Mouse (Mus musculus): Measurements from ENCODE around the gene Tbc1d1. TPM values are rescaled to one million over a fixed set of nuclear protein-coding genes. Genes with fewer than 3 reads are reported as not detected.

Gene Tbc1d1
- polyA plus RNA-seq, 1 experiment from 2014 or later: 38.3 TPM

GRCm38 (mm10) chr5:64206875-64207274 is 50.8 kb downstream of the Tbc1d1 start:
- H3K4me3 ChIP-seq: no peak overlapping the region
- no peak overlapping the region for H3K27ac ChIP-seq (ENCODE audit: poor library complexity, severe bottlenecking)
- H3K9ac ChIP-seq: no peak overlapping the region
- WGBS: 55% methylated on average over 8 of the region's 8 CpGs
- no peaks in the 10 kb centered on the region for H3K27me3 ChIP-seq (replicated peaks)
- peaks cover 12% of the 10 kb centered on the region for H3K4me1 ChIP-seq (replicated peaks)
- no peak for ATAC-seq (ENCODE audit: insufficient number of reproducible peaks, low FRiP score)
- H3K9me3 ChIP-seq (replicated peaks): no peaks in the 10 kb centered on the region
- no peaks in the 10 kb centered on the region for H3K36me3 ChIP-seq
- H3K4me2 ChIP-seq: no peak overlapping the region

- no peak for ATAC-seq (ENCODE audit: insufficient number of reproducible peaks, low FRiP score)
- 92% methylated on average over 6 of the region's 6 CpGs for WGBS
- Histone ChIP-seq H3K4me3 (no peak overlapping the region), H3K27ac (ENCODE audit: poor library complexity, severe bottlenecking) (no peak overlapping the region), H3K4me2 (no peak overlapping the region), H3K4me1 (replicated peaks) (peaks cover 15% of the 10 kb centered on the region), H3K36me3 (no peaks in the 10 kb centered on the region), H3K27me3 (replicated peaks) (no peaks in the 10 kb centered on the region), H3K9me3 (replicated peaks) (no peaks in the 10 kb centered on the region), H3K9ac (no peak overlapping the region)
These were observed 51.7 kb downstream of the Tbc1d1 start for GRCm38 (mm10) chr5:64207800-64208199.

- 74% methylated on average over 4 of the region's 4 CpGs for WGBS
- H3K4me1 ChIP-seq (replicated peaks): peaks cover 16% of the 10 kb centered on the region
- no peaks in the 10 kb centered on the region for H3K27me3 ChIP-seq (replicated peaks)
- H3K4me3 ChIP-seq: no peak overlapping the region
- ATAC-seq (ENCODE audit: insufficient number of reproducible peaks, low FRiP score): no peak
- no peaks in the 10 kb centered on the region for H3K9me3 ChIP-seq (replicated peaks)
- H3K4me2 ChIP-seq: no peak overlapping the region
- no peak overlapping the region for H3K27ac ChIP-seq (ENCODE audit: poor library complexity, severe bottlenecking)
- H3K36me3 ChIP-seq: no peaks in the 10 kb centered on the region
- no peak overlapping the region for H3K9ac ChIP-seq
These were observed 54.7 kb downstream of the Tbc1d1 start for GRCm38 (mm10) chr5:64210817-64211216.

GRCm38 (mm10) chr5:64211284-64211683 is 55.2 kb downstream of the Tbc1d1 start:
- Histone ChIP-seq H3K27me3 (replicated peaks) (no peaks in the 10 kb centered on the region), H3K9ac (no peak overlapping the region), H3K4me2 (no peak overlapping the region), H3K4me1 (replicated peaks) (peaks cover 16% of the 10 kb centered on the region), H3K27ac (ENCODE audit: poor library complexity, severe bottlenecking) (no peak overlapping the region), H3K4me3 (no peak overlapping the region), H3K9me3 (replicated peaks) (no peaks in the 10 kb centered on the region), H3K36me3 (no peaks in the 10 kb centered on the region)
- no peak for ATAC-seq (ENCODE audit: insufficient number of reproducible peaks, low FRiP score)
- 81% methylated on average over 7 of the region's 7 CpGs for WGBS

- Histone ChIP-seq H3K9ac (no peak overlapping the region), H3K4me1 (replicated peaks) (0 out of 2 replicates have a peak, but pooled peaks cover 10% of the 10 kb centered on the region), H3K4me2 (no peak overlapping the region), H3K27me3 (replicated peaks) (no peaks in the 10 kb centered on the region), H3K4me3 (no peak overlapping the region), H3K36me3 (no peaks in the 10 kb centered on the region), H3K27ac (ENCODE audit: poor library complexity, severe bottlenecking) (0 out of 2 replicates have a peak overlapping the region, but pooled peaks have one; percentile 11), H3K9me3 (replicated peaks) (no peaks in the 10 kb centered on the region)
- no peak for ATAC-seq (ENCODE audit: insufficient number of reproducible peaks, low FRiP score)
- WGBS: 59% methylated on average over 5 of the region's 5 CpGs
These were observed 56.1 kb downstream of the Tbc1d1 start for GRCm38 (mm10) chr5:64212206-64212605.

- no peaks in the 10 kb centered on the region for H3K36me3 ChIP-seq
- no peaks in the 10 kb centered on the region for H3K27me3 ChIP-seq (replicated peaks)
- H3K4me3 ChIP-seq: no peak overlapping the region
- no peak overlapping the region for H3K4me2 ChIP-seq
- H3K4me1 ChIP-seq (replicated peaks): 0 out of 2 replicates have a peak, but pooled peaks cover 10% of the 10 kb centered on the region
- 69% methylated on average over 3 of the region's 3 CpGs for WGBS
- H3K9me3 ChIP-seq (replicated peaks): no peaks in the 10 kb centered on the region
- H3K27ac ChIP-seq (ENCODE audit: poor library complexity, severe bottlenecking): 0 out of 2 replicates have a peak overlapping the region, but pooled peaks have one; percentile 11
- ATAC-seq (ENCODE audit: insufficient number of reproducible peaks, low FRiP score): no peak
- H3K9ac ChIP-seq: no peak overlapping the region
These were observed 56.5 kb downstream of the Tbc1d1 start for GRCm38 (mm10) chr5:64212619-64213018.

- Histone ChIP-seq H3K9me3 (replicated peaks) (no peaks in the 10 kb centered on the region), H3K4me1 (replicated peaks) (0 out of 2 replicates have a peak, but pooled peaks cover 12% of the 10 kb centered on the region), H3K27me3 (replicated peaks) (no peaks in the 10 kb centered on the region), H3K9ac (no peak overlapping the region), H3K4me3 (no peak overlapping the region), H3K27ac (ENCODE audit: poor library complexity, severe bottlenecking) (no peak overlapping the region), H3K4me2 (no peak overlapping the region), H3K36me3 (no peaks in the 10 kb centered on the region)
- no peak for ATAC-seq (ENCODE audit: insufficient number of reproducible peaks, low FRiP score)
- WGBS: 88% methylated on average over 5 of the region's 5 CpGs
These were observed 59.7 kb downstream of the Tbc1d1 start for GRCm38 (mm10) chr5:64215806-64216205.

GRCm38 (mm10) chr5:64216326-64216725 is 60.2 kb downstream of the Tbc1d1 start:
- Histone ChIP-seq H3K4me2 (no peak overlapping the region), H3K27ac (ENCODE audit: poor library complexity, severe bottlenecking) (no peak overlapping the region), H3K9me3 (replicated peaks) (no peaks in the 10 kb centered on the region), H3K4me3 (no peak overlapping the region), H3K36me3 (no peaks in the 10 kb centered on the region), H3K4me1 (replicated peaks) (0 out of 2 replicates have a peak, but pooled peaks cover 12% of the 10 kb centered on the region), H3K27me3 (replicated peaks) (no peaks in the 10 kb centered on the region), H3K9ac (no peak overlapping the region)
- WGBS: 84% methylated on average over 4 of the region's 4 CpGs
- no peak for ATAC-seq (ENCODE audit: insufficient number of reproducible peaks, low FRiP score)

- 0 out of 2 replicates have a peak, but pooled peaks cover 9% of the 10 kb centered on the region for H3K4me1 ChIP-seq (replicated peaks)
- no peaks in the 10 kb centered on the region; the same call in 1 of the 2 replicates for H3K36me3 ChIP-seq
- no peaks in the 10 kb centered on the region for H3K27me3 ChIP-seq (replicated peaks)
- no peak overlapping the region for H3K4me2 ChIP-seq
- no peaks in the 10 kb centered on the region for H3K9me3 ChIP-seq (replicated peaks)
- no peak for ATAC-seq (ENCODE audit: insufficient number of reproducible peaks, low FRiP score)
- no peak overlapping the region for H3K9ac ChIP-seq
- 59% methylated on average over 8 of the region's 8 CpGs for WGBS
- H3K27ac ChIP-seq (ENCODE audit: poor library complexity, severe bottlenecking): no peak overlapping the region
- no peak overlapping the region for H3K4me3 ChIP-seq
These were observed 61.2 kb downstream of the Tbc1d1 start for GRCm38 (mm10) chr5:64217256-64217655.

- Histone ChIP-seq H3K9me3 (replicated peaks) (no peaks in the 10 kb centered on the region), H3K9ac (no peak overlapping the region), H3K36me3 (no peaks in the 10 kb centered on the region; the same call in 1 of the 2 replicates), H3K27me3 (replicated peaks) (no peaks in the 10 kb centered on the region), H3K4me3 (no peak overlapping the region), H3K4me1 (replicated peaks) (0 out of 2 replicates have a peak, but pooled peaks cover 6% of the 10 kb centered on the region), H3K4me2 (no peak overlapping the region), H3K27ac (ENCODE audit: poor library complexity, severe bottlenecking) (no peak overlapping the region)
- ATAC-seq (ENCODE audit: insufficient number of reproducible peaks, low FRiP score): no peak
- 74% methylated on average over 13 of the region's 13 CpGs for WGBS
These were observed 61.9 kb downstream of the Tbc1d1 start for GRCm38 (mm10) chr5:64217816-64218602.

GRCm38 (mm10) chr5:64218603-64218999 is 62.5 kb downstream of the Tbc1d1 start:
- no peak for ATAC-seq (ENCODE audit: insufficient number of reproducible peaks, low FRiP score)
- Histone ChIP-seq H3K4me3 (no peak overlapping the region), H3K9me3 (replicated peaks) (no peaks in the 10 kb centered on the region), H3K27ac (ENCODE audit: poor library complexity, severe bottlenecking) (no peak overlapping the region), H3K4me2 (no peak overlapping the region), H3K36me3 (no peaks in the 10 kb centered on the region; the same call in 1 of the 2 replicates), H3K9ac (no peak overlapping the region), H3K4me1 (replicated peaks) (0 out of 2 replicates have a peak, but pooled peaks cover 6% of the 10 kb centered on the region), H3K27me3 (replicated peaks) (no peaks in the 10 kb centered on the region)
- WGBS: 74% methylated on average over 7 of the region's 7 CpGs
